Mouse (Mus musculus) cerebellum, postnatal 4 days (tissue): ENCODE results near the gene Tlr2.
"Not testable (repeated sequence)": the region's sequence is repeated elsewhere in the genome, so short reads cannot be mapped to it uniquely, and the experiment has no call there.

Experiments
- DNase-seq, 2 experiments: peaks; one replicate each; pipeline ENCODE4 v3.0.0; 2022; ENCODE audit warnings: low spot score in 2 of 2, mixed read lengths in 1 of 2

The Tlr2 gene

DNA sequence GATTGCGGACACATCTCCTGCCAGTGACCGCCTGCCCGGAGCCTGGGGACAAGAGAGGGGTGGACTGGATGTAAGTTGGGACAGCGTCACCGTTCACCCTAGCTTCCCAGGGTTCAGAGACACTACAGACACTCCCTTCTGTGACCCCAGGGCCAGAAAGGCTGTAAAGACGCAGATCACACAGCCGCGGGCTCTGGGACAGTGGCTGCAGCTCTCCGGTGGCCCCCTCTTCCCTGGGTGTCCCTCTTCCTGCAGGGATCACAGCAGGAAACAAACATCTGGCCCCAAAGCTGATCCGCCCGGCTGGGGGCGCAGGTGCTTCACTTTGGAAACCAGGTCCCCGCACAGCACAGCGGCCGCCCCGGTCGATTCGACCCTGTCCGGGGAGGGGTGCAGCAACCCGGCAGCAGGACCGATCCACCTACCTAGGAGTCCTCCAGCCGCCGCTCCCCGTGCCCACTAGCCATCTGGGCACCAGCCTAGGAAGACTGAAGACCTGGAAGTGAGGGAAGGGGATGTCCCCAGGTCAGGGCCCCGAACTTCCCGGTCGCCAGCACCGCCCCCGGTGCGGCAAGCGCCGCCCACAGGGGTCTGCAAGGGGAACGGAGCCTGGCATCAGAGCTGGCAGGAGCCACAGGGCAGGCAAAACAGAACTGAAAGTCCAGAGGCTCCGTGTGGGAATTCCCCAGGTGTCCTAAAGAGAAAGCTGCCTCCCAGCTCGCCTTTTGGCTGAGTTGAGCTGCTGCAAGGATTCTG, at the start of gene Tlr2:
Tlr2 (minus strand) TSS at position 673 of the 756 bp plus-strand sequence.
- DNase-seq, result peak in 1 of 2 experiments; percentile 21

DNA sequence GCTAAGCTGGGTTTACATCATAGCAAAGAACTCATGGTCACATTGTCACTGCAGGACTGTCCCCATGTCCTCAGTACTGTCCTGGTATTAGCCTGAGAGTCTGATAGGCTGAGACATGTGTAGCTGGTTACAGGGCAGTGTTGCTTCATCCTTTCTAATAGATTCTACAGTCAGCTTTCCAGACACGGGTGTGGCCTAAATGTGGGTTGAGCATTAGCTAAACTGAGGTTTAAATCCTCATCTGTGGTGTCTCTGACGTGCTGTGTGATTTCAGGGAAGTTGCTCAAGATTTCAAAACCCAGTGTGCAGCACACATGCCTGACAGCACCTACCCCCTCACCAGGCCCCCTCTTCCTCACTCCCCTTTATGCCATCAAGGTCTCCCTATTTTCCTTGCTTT, 43.6 kb upstream of the Tlr2 start:
- DNase-seq, result no peak

DNA sequence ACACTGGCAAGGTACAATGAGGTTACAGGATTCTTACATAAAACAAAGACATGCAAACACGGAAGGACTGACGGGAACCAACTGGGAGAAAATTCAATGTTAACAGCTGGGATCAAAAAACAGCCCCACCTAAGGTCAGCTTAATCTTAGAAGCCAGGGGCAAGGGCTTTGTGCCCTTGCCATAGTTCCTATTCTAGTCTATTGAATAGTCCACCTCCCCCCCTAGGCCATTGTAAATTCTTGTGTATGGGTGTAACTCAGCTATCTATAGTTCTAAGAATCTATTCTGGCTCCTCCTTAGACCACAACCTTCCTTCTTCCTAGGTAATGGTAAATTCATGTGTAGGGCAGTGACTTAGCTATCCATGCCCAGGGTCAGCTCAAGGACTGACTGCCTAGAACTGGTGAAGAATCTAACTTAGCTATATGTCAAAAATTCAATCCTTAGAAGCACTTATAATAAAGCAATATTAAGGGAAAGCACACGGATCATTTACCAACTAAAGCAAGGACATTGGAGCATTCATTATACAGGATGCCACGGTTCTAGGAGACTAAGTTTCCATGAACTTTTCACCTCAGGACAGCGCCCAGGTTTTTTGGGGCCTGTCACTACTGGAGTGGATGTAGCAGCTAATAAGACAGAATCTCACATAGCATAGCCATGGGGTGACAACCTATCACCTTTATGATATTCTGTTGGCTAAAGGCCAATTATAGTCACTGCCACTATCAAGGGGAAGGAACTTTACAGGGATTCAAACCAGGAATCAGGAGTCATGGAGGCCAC, 37.9 kb upstream of the Tlr2 start:
- not testable (repeated sequence) for DNase-seq

DNA sequence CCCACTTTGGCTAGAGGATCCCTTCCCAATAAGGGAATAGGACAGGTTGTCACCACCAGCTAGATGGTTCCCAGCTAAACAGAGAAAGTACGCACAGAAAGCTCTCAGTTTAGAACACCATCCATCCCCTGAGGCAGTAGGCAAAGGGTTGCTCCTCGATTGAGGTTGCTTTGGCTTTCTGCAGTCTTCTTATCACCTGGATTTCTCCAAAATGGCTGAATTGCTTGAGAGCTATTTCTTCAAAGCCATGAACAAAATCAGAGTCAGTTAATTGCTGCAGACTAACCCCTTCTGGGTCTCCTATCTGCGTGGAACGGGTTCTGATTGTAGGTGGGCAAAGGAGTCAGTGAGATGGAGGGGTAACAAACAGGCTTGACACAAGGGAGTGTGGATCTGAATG, 37.2 kb upstream of the Tlr2 start:
- DNase-seq, result no peak

DNA sequence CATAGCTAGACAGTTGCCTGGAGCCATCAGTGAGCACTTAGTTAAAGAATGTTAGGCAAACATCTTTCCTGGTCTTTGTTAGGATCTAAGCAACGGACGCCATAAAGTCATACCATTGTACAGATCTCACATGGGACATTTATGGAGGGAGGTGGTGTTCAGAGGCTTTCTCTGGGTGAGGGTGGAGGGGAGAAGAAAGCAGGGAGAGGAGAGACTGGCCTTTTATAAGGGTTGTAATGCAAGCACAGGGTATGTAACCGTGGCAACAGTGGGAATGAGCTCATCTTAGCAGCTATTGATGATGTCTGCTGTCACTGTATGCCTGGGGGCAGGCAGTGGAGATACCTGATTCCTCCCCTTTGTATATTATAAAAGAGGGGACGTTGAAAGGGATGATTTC, 34.7 kb upstream of the Tlr2 start:
- DNase-seq, result no peak

DNA sequence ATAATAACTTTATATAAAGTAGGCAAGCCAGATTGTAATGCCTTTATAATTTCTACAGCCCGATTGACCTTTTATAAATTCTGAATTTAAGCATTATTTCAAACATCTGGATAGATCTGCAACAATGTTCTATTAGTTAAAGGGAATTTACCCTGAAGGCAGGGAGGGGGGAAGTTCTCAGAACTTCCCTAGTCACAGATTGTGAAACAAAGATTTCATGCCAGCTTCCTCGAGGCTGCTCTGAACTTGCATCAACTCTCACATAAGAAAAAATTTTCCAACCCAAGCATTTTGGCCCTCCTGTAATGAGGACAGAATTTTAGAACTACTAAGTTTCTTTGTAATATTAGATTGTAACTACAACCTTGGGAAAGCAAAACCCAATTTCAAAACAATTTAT, 33.5 kb upstream of the Tlr2 start:
- not testable (repeated sequence) for DNase-seq

DNA sequence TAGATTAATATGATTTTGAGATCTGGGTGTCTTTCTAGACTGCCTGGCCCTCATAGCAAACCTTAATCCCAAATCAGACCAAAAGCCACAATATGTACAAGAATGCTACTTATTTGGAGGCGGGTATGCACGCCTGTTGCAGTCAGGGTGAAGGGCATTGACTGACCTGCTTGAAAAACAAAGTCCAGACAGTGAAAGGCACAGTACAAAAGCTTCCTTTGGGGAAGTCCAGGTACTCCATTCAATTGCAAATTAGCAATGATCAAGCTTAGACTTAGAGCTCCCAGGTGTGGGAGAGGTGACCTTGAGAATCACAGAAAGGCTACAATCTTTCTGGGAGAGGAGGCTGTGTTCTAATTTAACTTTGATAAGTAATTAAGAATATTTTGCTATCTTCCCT, 31.3 kb upstream of the Tlr2 start:
- DNase-seq, result not testable (repeated sequence)

DNA sequence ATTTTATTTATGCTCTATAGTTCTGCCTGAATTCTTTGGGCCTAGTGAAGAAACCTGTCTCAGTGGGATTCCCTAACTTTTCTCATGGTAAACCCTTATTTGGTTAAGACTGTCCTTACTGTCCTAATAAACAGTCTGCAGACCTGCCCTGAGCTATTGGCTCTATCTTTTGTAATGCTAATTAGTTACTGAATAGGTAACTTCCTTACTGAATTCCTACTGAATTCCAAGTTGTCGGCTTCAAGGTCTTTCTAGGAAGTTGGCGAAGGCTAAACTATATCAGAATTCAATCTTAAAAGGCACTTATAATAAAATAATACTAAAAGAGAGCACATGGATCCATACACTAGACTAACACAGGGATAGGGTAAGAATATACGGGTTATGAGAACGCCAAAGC, 30.4 kb upstream of the Tlr2 start:
- DNase-seq, result not testable (repeated sequence)

DNA sequence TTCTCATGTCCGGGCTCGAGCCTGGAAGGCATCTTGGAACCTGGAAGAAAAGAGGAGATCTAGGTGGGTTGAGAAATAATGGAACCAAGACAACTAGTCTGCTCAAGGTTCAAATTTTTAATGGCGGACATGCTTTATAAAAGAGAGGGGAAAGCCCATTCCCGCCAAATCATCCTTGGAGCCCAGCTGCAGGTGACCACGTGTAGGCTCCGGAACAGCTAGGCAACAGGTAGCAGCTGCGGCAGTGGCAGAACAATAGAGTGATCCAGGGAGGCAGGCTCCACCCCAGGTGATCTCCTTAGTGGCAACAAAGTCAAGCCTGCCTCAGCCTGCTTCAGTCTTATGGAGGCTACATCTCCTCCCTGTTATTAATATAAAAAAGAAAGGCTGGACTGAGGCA, 30.0 kb upstream of the Tlr2 start:
- DNase-seq, result not testable (repeated sequence)

DNA sequence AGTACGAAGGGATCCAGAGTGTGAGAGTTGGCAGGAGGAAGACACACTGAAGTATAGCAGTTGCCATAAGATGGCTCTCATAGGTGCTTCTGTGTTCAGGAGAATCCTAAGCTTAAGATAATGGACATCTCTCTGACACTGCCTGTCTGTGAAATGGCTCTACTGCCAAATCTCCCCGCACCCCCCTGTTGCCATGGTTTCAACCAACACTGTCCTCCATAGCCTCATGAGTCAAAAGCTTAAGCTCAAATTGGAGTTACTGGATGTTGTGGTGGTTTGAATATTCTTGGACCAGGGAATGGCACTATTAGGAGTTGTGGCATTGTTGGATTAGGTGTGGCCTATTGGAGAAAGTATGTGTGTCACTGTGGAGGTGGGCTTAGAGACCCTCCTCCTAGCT, 28.2 kb upstream of the Tlr2 start:
- no peak for DNase-seq

DNA sequence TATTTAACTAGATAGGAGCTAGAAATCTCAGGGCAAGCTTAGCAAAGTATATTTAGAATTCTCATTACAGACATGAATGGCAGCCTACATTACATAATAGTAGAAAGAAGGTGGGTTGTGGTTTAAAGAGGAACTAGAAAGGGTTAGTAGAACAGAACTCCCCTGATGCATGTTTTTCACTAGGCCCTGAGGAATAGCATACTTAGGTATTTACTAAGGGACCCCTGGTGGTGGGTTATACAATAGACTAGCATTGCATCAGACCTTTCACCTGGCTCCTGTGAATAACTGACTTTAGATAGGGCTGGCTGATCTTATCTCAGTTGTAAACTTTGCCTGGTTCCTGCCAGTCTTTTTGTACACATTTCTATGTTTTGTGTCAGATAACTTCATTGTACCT, 25.5 kb upstream of the Tlr2 start:
- not testable (repeated sequence) for DNase-seq

DNA sequence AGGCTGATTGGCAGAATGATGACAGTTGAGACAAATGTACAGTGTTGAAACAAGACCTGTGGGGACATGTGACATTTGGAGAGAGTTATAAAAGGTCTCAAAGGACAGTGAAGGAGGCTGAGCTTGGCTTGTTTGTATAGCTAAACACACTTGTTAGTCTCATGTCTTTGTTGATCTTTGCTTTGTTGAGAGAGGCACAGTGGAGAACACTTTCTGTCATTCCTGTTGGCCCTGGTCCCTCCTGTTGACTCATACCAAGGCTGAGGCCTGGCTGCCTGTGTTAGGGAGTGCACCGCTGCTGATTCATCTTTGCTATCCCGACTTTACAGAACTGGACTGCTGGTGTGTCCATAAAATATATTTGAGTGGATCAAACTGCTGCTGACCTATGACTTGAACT, 23.6 kb upstream of the Tlr2 start:
- no peak for DNase-seq

DNA sequence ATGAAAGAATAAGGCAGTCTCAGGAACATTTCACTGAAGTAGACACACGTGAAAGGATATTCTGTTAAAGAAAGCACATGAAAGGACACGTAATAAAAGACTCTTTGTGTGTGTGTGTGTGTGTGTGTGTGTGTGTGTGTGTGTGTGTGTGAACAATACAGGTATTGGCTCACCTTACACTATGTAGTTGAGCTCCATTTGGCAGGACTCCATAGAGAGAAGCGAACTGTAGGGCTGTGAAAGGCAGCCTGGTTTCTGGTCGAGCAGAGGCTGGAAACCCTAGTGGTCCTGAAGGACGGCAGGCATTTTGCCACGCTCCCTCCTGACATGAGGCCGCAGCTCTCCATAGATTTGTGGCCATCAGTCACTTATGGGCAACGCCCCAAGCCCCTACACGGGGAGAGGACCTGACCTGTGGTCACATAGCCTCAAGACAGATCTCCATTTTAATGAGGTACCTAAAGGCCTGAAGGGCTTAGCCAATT, 22.5 kb upstream of the Tlr2 start:
- DNase-seq, result no peak

DNA sequence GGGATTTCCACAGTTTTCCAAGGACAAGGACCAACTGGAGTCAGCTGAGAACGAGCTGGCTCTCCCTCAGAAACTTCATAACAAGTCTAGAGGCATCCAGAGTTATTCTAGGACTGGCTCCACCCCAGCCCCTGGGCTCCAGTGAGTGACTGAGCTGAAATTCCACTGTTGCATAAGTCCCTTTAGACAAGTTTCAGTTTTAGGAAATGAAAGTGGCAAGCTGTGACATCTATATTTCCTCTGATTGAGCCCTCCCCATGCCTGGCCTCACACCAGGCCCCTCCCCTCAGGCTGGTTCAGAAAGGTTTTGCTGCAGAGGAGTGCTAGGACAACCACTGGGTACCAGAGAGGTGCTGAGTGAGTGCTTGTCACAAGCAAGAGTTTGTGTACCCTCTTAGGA, 21.4 kb upstream of the Tlr2 start:
- no peak for DNase-seq

DNA sequence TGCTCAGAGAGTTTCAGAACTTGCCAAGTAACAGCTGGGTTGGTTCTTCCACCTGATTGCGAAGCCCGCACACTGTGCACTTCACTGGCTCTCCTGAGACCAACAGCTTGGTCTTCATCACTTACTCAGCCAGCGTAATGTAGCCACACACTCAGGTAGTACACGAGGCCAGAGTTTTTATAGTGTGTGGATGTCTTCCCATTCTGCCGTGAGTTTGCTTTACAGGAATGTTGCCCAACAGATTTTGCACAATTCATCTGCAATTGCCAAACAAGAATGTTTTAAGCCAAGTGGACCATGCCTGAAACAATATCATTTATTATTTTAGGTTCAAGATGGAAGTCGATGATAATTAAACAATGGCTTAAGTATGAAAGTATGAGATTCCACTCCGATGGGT, 18.0 kb upstream of the Tlr2 start:
- DNase-seq, result no peak

DNA sequence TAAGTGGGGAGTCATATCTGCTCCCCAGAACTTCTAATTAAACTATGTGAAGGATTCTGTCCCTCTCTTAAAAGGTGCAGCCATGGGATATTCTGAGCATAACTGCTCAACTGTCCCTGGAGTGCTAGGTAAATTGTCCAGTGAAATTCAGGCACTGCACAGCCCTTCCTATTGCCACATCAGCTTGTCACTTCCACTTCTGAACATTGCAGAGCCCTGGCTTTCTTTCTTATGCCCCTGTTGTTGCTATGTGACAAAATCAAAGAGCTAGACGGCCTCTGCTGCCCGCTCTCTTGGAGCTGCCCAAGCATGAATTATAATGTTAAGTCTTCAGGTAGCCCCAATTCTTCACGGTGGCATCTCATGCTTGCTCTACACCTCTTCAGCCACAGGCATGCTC, 17.5 kb upstream of the Tlr2 start:
- DNase-seq, result no peak

DNA sequence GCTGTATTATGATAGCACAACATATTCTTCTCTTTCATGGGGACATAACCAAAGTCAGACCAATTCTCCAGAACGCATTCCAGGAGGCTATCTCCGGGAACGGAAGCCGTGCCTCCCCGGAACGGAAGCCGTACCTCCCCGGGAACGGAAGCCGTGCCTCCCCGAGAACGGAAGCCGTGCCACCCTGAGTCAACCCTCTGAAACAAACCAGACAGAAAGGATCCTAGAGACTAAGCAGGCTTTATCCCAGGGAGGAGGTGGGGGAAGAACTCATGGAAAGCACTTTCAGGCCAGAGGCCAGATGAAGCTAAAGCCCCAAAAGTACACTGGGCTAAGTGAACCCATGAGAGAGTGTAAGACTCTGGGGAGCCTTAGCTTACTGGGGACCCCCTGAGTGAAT, 16.1 kb upstream of the Tlr2 start:
- no peak for DNase-seq

DNA sequence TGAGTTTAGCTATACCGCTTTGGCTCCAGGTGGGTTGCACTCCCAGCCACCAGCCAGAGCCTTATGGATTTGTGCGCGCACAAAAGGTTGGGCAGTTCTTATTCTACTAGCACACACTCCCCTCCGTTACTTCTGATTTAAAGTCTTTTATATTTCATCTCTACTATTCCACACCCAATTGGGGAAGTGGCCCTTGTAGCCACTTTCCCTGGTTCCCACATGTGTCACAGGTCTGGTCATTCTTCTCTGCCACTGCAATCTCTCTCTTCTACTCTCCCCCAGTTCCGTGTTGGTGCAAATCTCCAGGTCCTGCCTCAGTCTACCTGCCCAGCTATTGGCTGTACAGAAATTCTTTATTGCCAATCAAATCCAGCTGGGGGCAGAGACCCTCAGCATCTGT, 14.1 kb upstream of the Tlr2 start:
- DNase-seq, result no peak

DNA sequence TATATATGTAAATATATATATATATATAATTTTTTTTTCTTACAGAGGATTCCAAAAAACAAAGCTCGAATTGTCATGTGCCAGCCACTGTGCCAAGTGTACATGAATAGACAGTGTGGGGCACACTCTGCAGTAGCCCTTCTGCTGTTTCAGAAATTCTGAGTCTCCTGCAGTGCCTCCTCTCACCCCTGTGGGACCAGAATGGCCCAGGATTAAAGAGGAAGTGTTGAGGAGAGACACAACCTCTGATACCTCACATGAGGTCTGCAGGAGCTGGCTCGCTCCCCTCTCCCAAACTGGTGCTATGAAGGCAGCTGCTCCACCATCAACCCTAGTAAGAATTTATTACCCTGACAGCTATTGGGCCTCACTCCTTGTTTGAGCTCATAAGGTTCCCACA, 7.8 kb upstream of the Tlr2 start:
- no peak for DNase-seq

DNA sequence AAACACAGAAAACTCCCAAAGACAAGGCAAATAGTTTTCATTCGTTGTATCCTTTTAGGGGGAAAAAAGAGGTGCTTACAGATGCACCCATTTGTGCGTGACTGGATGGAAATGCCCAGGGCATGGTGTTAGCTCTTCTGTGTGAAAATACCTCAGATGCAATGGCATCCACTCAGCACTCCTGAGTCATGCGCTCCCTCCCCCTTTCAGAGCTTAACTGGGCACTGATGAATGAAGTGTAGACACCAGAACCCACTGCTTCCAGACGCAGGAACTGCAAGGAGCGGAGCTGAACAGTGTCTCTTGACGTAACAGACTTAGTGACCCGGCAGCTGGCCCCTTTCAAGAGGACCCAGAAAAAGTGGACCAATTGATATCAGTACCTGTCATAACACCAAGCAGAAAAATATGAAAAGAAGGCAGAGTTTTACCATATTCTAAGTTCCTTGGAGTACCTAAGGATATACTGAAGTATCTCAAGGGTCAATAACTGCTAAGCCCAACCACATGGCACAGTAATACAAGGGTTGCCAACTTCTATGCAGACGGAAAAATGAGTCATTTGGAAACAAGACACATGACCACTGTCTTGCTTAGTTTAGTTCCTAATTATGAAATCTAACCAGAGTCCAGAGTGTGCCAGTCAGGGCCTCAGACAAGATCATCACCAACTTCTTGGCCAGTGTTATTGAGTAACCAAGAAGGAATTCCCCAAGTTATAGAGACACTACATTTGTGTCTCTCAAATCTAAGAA, 3.4 kb upstream of the Tlr2 start:
- no peak for DNase-seq

DNA sequence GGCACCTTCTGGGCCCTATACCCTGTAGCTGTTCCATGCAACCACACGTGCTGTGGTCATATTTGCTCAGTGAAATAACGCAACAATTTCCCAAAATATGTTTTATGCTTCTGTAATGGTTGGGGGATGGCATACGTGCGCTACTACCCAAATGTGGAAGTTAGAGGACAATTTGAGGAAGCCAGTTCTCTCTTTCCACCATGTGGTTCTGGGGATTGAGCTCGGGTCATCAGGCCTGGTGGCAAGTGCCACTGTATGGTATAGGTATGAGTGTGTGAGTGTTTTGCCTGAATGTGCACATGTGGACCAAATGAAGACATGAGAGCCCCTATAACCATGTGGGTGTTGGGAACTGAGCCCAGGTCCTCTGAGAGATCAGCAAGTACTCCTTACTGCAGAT, 2.1 kb downstream of the Tlr2 start:
- no peak for DNase-seq

DNA sequence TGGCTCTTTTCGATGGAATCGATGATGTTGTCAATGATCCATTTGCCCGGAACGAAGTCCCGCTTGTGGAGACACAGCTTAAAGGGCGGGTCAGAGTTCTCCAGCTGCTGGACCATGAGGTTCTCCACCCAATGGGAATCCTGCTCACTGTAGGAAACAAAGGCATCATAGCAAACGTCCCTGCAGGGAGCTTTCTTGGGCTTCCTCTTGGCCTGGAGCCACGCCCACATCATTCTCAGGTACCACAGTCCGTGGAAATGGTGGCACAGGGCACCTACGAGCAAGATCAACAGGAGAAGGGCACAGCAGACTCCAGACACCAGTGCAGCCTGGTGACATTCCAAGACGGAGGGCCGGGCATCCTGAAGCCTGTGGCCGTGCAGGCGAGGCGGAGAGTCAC, 4.9 kb downstream of the Tlr2 start:
- no peak for DNase-seq
